Mouse (Mus musculus) layer of hippocampus, adult 9-10 months (tissue): ENCODE measurements around the gene Dennd1a.

Source experiments
- DNase-seq: peaks from one replicate; pipeline ENCODE4 v3.0.0; 2022; ENCODE audit warnings: low spot score

Gene Dennd1a

GRCm38 (mm10) chr2:37879697-37880096 is 407.5 kb downstream of the Dennd1a start:
- no peak for DNase-seq

- DNase-seq, result no peak
These were observed 414.4 kb downstream of the Dennd1a start for GRCm38 (mm10) chr2:37872791-37873190.

DNA sequence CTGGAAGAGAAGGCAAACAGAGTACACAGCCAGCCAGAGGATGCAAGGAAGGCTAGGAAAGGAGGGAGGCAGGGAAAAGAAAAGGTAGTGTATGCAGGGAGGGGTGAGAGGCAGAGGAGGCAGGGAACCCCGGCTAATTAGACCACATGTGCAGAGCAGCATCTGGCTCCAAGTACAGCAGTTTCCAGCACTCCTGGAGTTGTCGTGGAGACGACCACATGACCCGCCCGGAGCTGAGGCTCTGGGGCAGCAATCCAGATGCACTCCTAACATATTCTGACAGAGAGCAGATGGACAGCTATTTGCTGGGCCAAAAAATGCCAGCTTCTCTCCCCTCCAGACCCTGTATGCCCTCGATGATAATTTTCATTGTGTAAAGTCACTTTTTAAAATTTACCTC is 417.6 kb downstream of the Dennd1a start:
- DNase-seq, result no peak

DNA sequence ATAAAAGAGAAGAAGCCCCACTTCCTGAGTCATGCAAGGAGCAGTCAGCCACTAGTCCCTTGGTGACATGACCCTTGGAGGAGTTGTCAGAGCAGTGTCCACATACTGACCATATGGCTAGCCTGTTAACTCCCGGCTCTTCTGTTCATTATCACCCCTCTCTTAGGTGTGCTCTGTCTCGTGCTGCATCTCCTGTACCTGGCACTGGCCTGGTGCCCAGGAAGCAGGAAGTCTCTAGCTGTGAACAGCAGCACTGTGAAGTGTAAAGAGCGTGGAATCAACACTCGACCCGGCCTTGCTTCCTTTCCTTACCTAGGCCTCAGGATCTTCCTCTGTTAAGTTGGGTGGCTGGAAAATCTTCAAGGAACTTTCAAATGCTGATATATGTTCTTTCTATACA is 419.8 kb downstream of the Dennd1a start:
- DNase-seq, result no peak

DNA sequence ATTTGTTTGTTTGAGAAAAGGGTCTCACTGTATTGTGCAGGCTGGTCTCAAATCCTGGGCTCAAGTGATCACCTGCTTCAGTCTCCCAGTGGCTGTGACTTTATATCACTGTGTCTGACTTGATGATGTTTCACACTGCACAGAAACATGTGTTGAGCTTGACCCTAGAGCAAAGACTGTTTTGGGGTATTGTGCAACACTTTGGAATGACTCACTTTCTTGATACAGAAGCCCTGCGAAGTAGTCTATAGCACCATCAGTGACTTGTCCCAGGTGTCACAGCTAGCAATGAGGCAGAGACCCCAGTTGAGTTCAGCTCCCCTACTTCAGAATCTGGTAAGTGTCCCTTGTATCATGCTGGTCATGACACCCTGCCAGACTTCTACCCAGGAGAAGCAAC is 429.7 kb downstream of the Dennd1a start:
- DNase-seq, result no peak

GRCm38 (mm10) chr2:37856955-37857354 is 430.2 kb downstream of the Dennd1a start:
- DNase-seq, result no peak

- no peak for DNase-seq
These were observed 432.0 kb downstream of the Dennd1a start for GRCm38 (mm10) chr2:37855226-37855625.

- DNase-seq, result no peak
These were observed 433.2 kb downstream of the Dennd1a start for GRCm38 (mm10) chr2:37853878-37854435.

GRCm38 (mm10) chr2:37850626-37851025 is 436.6 kb downstream of the Dennd1a start:
- no peak for DNase-seq

- DNase-seq, result no peak
These were observed 437.8 kb downstream of the Dennd1a start for GRCm38 (mm10) chr2:37849357-37849756.

GRCm38 (mm10) chr2:37842719-37843118 is 444.5 kb downstream of the Dennd1a start:
- no peak for DNase-seq

GRCm38 (mm10) chr2:37842151-37842569 is 445.0 kb downstream of the Dennd1a start:
- no peak for DNase-seq

- no peak for DNase-seq
These were observed 447.3 kb downstream of the Dennd1a start for GRCm38 (mm10) chr2:37839922-37840321.

- no peak for DNase-seq
These were observed 448.8 kb downstream of the Dennd1a start for GRCm38 (mm10) chr2:37838202-37838984.

DNA sequence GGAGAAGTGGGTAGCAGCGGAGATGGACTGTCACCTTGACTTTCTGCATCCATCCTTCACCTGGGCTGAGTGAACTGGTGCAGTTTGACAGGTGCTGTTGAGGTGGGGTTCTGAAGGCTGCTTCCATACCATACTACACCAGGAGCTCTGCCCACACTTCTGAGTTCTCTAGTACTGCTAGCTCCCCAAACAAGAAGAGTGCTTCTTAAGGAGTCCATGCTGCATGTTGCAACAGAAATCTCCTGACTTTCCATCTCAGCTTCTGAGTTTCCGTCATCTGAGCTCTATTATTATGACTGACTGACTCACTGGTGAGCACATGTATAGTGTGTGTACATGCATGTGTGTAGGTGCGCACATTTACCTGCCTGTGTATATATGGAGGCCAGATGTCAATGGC is 449.6 kb downstream of the Dennd1a start:
- DNase-seq, result no peak

DNA sequence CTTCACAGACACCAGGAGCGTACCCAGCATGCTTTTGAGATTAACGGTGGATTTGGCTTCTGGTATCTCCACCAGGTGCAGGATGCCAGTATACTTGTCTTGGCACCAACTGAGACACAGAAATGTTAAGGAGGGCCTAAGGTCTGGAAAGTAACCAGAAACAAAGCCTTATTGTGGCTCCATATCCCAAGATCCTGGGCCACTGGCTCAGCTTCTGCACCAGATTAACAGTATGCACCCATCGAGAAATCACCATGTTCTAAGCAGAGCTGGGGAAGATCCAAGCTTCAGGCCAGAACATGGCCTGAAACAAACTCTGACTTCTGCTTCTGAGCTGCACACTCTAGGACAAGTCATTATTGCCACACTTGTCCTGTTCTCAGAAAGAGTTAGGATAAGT is 450.3 kb downstream of the Dennd1a start:
- DNase-seq, result no peak

DNA sequence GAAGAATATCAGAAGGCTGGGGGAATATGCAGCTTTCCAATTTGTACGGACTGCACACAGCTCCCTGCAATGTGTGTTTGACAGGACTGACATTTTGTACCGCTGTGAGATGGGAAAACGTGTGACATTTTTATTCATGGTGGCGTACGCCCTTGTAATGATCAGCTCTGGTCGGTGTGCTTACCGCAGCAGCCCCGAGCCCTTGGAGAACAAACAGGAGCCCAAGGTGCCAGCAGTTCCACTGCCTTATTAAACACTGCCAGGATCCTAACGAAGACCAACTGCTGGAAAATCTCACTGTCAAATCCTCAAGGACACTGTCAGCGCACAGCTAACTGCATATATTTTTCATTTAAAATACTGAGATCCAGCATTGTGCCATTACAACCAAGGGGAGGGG is 454.9 kb downstream of the Dennd1a start:
- DNase-seq, result no peak

GRCm38 (mm10) chr2:37829758-37830275 is 457.4 kb downstream of the Dennd1a start:
- DNase-seq, result no peak

GRCm38 (mm10) chr2:37823826-37824225 is 463.4 kb downstream of the Dennd1a start:
- no peak for DNase-seq

- DNase-seq, result no peak
These were observed 465.1 kb downstream of the Dennd1a start for GRCm38 (mm10) chr2:37822122-37822521.

DNA sequence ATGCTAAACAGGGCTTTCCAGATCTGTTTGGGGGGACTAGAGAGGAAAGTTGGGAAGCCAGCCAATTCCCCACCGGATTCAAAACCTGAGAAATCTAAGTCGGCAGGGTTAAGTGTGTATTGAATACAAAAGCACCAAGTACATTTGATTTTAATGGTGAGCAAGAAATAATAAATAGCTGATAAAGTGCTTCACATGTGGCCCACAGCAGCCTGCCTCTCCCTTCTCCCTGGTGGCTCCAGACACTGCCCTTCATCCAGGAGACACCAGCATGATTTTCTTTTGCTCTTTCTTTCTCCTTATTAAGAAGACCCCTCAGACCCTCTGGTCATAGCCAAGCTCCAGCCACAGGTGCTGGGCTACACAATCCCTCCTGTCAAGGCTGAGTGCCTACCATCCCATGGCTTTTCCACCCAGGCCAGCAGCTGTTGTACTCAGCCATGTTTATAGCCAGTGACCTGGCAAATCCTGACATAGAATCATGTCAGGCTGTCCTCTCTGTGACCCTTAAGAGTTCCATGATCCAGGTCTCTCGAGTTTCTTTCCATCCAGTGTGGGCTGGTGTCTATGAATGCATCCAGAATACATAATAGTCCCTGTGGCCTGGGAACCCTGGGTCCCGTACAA is 467.6 kb downstream of the Dennd1a start:
- DNase-seq, result no peak

GRCm38 (mm10) chr2:37818761-37819525 is 468.2 kb downstream of the Dennd1a start:
- peak; percentile 17 for DNase-seq
